Mouse (Mus musculus) T-cell, adult 66 days (primary cell): Measurements from ENCODE around the gene Vmn1r138. TPM values are rescaled to one million over a fixed set of nuclear protein-coding genes. Genes with fewer than 3 reads are reported as not detected.

ENCODE experiments used
- total RNA-seq, 2 experiments: library from RNA; stranded (reverse); gene quantifications; 3 replicates in 1 of 2; 4 replicates in 1 of 2; pipeline ENCODE4 v1.2.4; 2023

Vmn1r138 gene
- not detected for total RNA-seq

GRCm38 (mm10) chr7:22028797-22029196 lies at the start of gene Vmn1r138:
Gene Vmn1r138 (minus strand): TSS chr7:22028897.

GRCm38 (mm10) chr7:22068757-22069156 lies 40.1 kb upstream of the Vmn1r138 start, which contains the start of gene Vmn1r139:
Gene Vmn1r139 (plus strand): TSS chr7:22069057.

GRCm38 (mm10) chr7:22056205-22056604 lies 27.5 kb upstream of the Vmn1r138 start, which contains the start of gene Gm6176:
Gene Gm6176 (minus strand): TSS chr7:22056305.

GRCm38 (mm10) chr7:21994287-21994686 lies 34.4 kb downstream of the Vmn1r138 start, which contains the start of gene Vmn1r137:
Gene Vmn1r137 (plus strand): TSS chr7:21994587.

Other genes with a start within 250 kb of the Vmn1r138 start
- not detected for gene Gm4177, start 232.2 kb downstream of the Vmn1r138 start, total RNA-seq
- gene Vmn1r135, start 196.5 kb downstream of the Vmn1r138 start, total RNA-seq, result not detected
- not detected for gene Gm5725, start 184.6 kb downstream of the Vmn1r138 start, total RNA-seq
- not detected for gene Gm5891, start 107.6 kb downstream of the Vmn1r138 start, total RNA-seq
- gene Vmn1r137, start 34.3 kb downstream of the Vmn1r138 start, total RNA-seq, result not detected
- gene Gm6176, start 27.4 kb upstream of the Vmn1r138 start, total RNA-seq, result not detected
- gene Vmn1r139, start 40.2 kb upstream of the Vmn1r138 start, total RNA-seq, result not detected
- not detected for gene Gm16451, start 89.3 kb upstream of the Vmn1r138 start, total RNA-seq
- not detected for gene Gm10666, start 105.8 kb upstream of the Vmn1r138 start, total RNA-seq
- not detected for gene Vmn1r142, start 135.1 kb upstream of the Vmn1r138 start, total RNA-seq
- gene Vmn1r143, start 160.5 kb upstream of the Vmn1r138 start, total RNA-seq, result not detected
- gene Gm8653, start 172.4 kb upstream of the Vmn1r138 start, total RNA-seq, result not detected
- gene Gm8453, start 200.6 kb upstream of the Vmn1r138 start, total RNA-seq, result not detected